Mouse (Mus musculus) embryonic facial prominence, embryonic 13.5 days (tissue): ENCODE results near the gene Ap3s2. TPM values are rescaled to one million over a fixed set of nuclear protein-coding genes. Genes with fewer than 3 reads are reported as not detected.
A peak's percentile ranks its signal among the peaks of the same experiment; 100 is the strongest.

Experiments used
- ATAC-seq: fragments of 200-750 bp; cut with Nextera tagmentation; 2 replicates; pipeline ENCODE4 v1.8.0; 2017; ENCODE audit warnings: low read depth; ENCODE audit not compliant: insufficient number of reproducible peaks, insufficient read depth, low FRiP score, low TSS enrichment
- H3K27ac ChIP-seq: fragments of 300-500 bp; sonication (generic); 2 replicates; pipeline ENCODE4 v1.5.1; 2015; ENCODE audit warnings: moderate library complexity, mild to moderate bottlenecking, inconsistent platforms
- H3K27me3 ChIP-seq: fragments of 300-500 bp; sonication (generic); 2 replicates; pipeline ENCODE4 v1.6.1; 2015; ENCODE audit warnings: mild to moderate bottlenecking, inconsistent platforms
- H3K36me3 ChIP-seq: fragments of 300-500 bp; sonication (generic); 2 replicates; pipeline ENCODE4 v1.6.1; 2015; ENCODE audit warnings: mild to moderate bottlenecking, inconsistent platforms
- H3K4me1 ChIP-seq: fragments of 300-500 bp; sonication (generic); 2 replicates; pipeline ENCODE4 v1.6.1; 2015; ENCODE audit warnings: inconsistent platforms
- H3K4me2 ChIP-seq: fragments of 300-500 bp; sonication (generic); 2 replicates; pipeline ENCODE4 v1.6.1; 2015; ENCODE audit warnings: moderate library complexity, mild to moderate bottlenecking, inconsistent platforms
- H3K4me3 ChIP-seq: fragments of 300-500 bp; sonication (generic); 2 replicates; pipeline ENCODE4 v1.5.1; 2015; ENCODE audit warnings: mild to moderate bottlenecking, inconsistent platforms
- H3K9ac ChIP-seq: fragments of 300-500 bp; sonication (generic); 2 replicates; pipeline ENCODE4 v1.6.1; 2015; ENCODE audit warnings: mild to moderate bottlenecking, inconsistent platforms
- H3K9me3 ChIP-seq: fragments of 300-500 bp; sonication (generic); 2 replicates; pipeline ENCODE4 v1.6.1; 2016; ENCODE audit warnings: inconsistent platforms
- WGBS: fragments of 180-500 bp; shearing (Covaris S2); methylation state at CpG from one replicate; pipeline ENCODE4 v1.1.7; 2015; ENCODE audit warnings: mixed read lengths; 5-methylcytosine and 5-hydroxymethylcytosine counted together
- microRNA-seq: library from miRNA; unstranded; fragments of <30 nt; microRNA quantifications from one replicate; pipeline ENCODE4, GENCODE M21; 2016
- polyA plus RNA-seq: library from polyadenylated mRNA; unstranded; fragments of >200 nt; fragmentation: Nextera tagmentation; extraction: Ambion mirVana; gene quantifications from 2 replicates; pipeline ENCODE4 v1.2.1, GENCODE M21; 2015

The Ap3s2 gene
- polyA plus RNA-seq, 1 experiment from 2014 or later, result 32.8 TPM

GRCm38 (mm10) chr7:79835196-79835595, 85.3 kb downstream of the Ap3s2 start:
- WGBS, result 90% methylated on average over 6 of the region's 6 CpGs
- ATAC-seq, result no peak

DNA sequence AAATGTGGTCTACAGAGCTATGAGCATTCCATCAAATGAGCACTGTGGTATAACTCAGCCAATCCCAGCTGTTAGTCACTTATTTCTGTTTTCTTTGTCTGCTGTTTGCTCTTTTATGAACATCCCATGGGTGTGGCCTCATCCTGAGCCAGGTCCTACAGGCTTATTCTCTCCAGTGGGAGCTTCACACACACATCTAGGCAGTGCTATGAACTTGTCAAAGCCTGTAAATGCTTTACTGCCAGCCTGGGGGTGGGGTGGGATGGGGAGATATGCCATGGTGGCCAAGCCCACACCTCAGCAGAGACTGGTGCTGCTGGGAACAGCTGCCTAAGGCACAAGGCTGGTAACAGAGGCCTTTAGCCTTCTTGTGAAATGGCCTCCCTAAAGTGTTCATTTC, 87.5 kb downstream of the Ap3s2 start:
- Histone ChIP-seq H3K36me3 (peaks cover 17% of the 10 kb centered on the region; the same call in 1 of the 2 replicates), H3K4me1 (peaks cover 12% of the 10 kb centered on the region; the same call in 1 of the 2 replicates), H3K4me3 (no peak overlapping the region), H3K9me3 (no peaks in the 10 kb centered on the region), H3K27ac (no peak overlapping the region), H3K4me2 (no peak overlapping the region), H3K9ac (no peak overlapping the region), H3K27me3 (no peaks in the 10 kb centered on the region)
- ATAC-seq, result 0 out of 2 replicates have a peak, but pooled peaks have one; percentile 20

More at GRCm38 (mm10) chr7:79835196-79835595, 85.3 kb downstream of the Ap3s2 start:
- peaks cover 12% of the 10 kb centered on the region; the same call in 1 of the 2 replicates for H3K4me1 ChIP-seq
- H3K4me3 ChIP-seq, result no peak overlapping the region
- no peak overlapping the region for H3K9ac ChIP-seq
- no peak overlapping the region for H3K4me2 ChIP-seq
- no peaks in the 10 kb centered on the region for H3K9me3 ChIP-seq
- H3K27me3 ChIP-seq, result no peaks in the 10 kb centered on the region
- peaks cover 23% of the 10 kb centered on the region for H3K36me3 ChIP-seq
- H3K27ac ChIP-seq, result no peak overlapping the region

- H3K27ac ChIP-seq, result peak overlapping the region; percentile 11; the same call in 1 of the 2 replicates
- no peaks in the 10 kb centered on the region for H3K9me3 ChIP-seq
- 66% methylated on average over 6 of the region's 6 CpGs for WGBS
- H3K36me3 ChIP-seq, result peaks cover 28% of the 10 kb centered on the region
- H3K9ac ChIP-seq, result no peak overlapping the region
- ATAC-seq, result no peak
- no peaks in the 10 kb centered on the region for H3K27me3 ChIP-seq
- no peak overlapping the region for H3K4me3 ChIP-seq
- H3K4me1 ChIP-seq, result peaks cover 12% of the 10 kb centered on the region; the same call in 1 of the 2 replicates
- no peak overlapping the region for H3K4me2 ChIP-seq
Observed at GRCm38 (mm10) chr7:79831585-79831984, 88.9 kb downstream of the Ap3s2 start.

- Histone ChIP-seq H3K27me3 (no peaks in the 10 kb centered on the region), H3K9ac (no peak overlapping the region), H3K36me3 (peaks cover 32% of the 10 kb centered on the region), H3K4me1 (peaks cover 12% of the 10 kb centered on the region; the same call in 1 of the 2 replicates), H3K27ac (0 out of 2 replicates have a peak overlapping the region, but pooled peaks have one; percentile 11), H3K9me3 (no peaks in the 10 kb centered on the region), H3K4me3 (no peak overlapping the region), H3K4me2 (no peak overlapping the region)
- ATAC-seq, result no peak
- WGBS, result 78% methylated on average over 6 of the region's 6 CpGs
Observed at GRCm38 (mm10) chr7:79831145-79831544, 89.3 kb downstream of the Ap3s2 start.

GRCm38 (mm10) chr7:79828341-79828740, 92.1 kb downstream of the Ap3s2 start:
- H3K27me3 ChIP-seq, result no peaks in the 10 kb centered on the region
- no peak for ATAC-seq
- 81% methylated on average over 3 of the region's 3 CpGs for WGBS
- H3K9ac ChIP-seq, result no peak overlapping the region
- H3K36me3 ChIP-seq, result peaks cover 44% of the 10 kb centered on the region
- no peak overlapping the region for H3K4me2 ChIP-seq
- peaks cover 12% of the 10 kb centered on the region; the same call in 1 of the 2 replicates for H3K4me1 ChIP-seq
- no peak overlapping the region for H3K4me3 ChIP-seq
- H3K9me3 ChIP-seq, result no peaks in the 10 kb centered on the region
- H3K27ac ChIP-seq, result no peak overlapping the region

Small RNAs within 50 kb of the gene (microRNA-seq; reads per million reads assigned to microRNA genes)
- gene Gm24541, result not detected

Other genes with a start within 250 kb of the Ap3s2 start
- gene Kif7, start 204.9 kb downstream of the Ap3s2 start, polyA plus RNA-seq, result 7.1 and 7.8 TPM in 2 replicates
- not detected in 2 replicates for gene Plin1, start 187.7 kb downstream of the Ap3s2 start, polyA plus RNA-seq
- gene Pex11a, start 177.5 kb downstream of the Ap3s2 start, polyA plus RNA-seq, result 11.9 and 12.4 TPM in 2 replicates
- gene Wdr93, start 177.5 kb downstream of the Ap3s2 start, polyA plus RNA-seq, result 0.20 and 0.29 TPM in 2 replicates
- gene Mesp1, start 126.9 kb downstream of the Ap3s2 start, polyA plus RNA-seq, result not detected in 2 replicates
- gene Mesp2, start 109.9 kb downstream of the Ap3s2 start, polyA plus RNA-seq, result 0.10 and 0.56 TPM in 2 replicates
- gene Anpep, start 59.6 kb downstream of the Ap3s2 start, polyA plus RNA-seq, result 10.0 and 26.8 TPM in 2 replicates
- gene Arpin, start 14.7 kb upstream of the Ap3s2 start, polyA plus RNA-seq, result 24.2 and 25.6 TPM in 2 replicates
- 20.1 and 21.9 TPM in 2 replicates for gene Zfp710, start 104.2 kb upstream of the Ap3s2 start, polyA plus RNA-seq
- 514 and 560 TPM in 2 replicates for gene Idh2, start 194.7 kb upstream of the Ap3s2 start, polyA plus RNA-seq